Mouse (Mus musculus): ENCODE data around the gene Rassf2. TPM values are rescaled to one million over a fixed set of nuclear protein-coding genes. Genes with fewer than 3 reads are reported as not detected.
A peak's percentile ranks its signal among the peaks of the same experiment; 100 is the strongest.

Rassf2 gene
- polyA plus RNA-seq, 1 experiment from 2014 or later, result 23.4 TPM

DNA sequence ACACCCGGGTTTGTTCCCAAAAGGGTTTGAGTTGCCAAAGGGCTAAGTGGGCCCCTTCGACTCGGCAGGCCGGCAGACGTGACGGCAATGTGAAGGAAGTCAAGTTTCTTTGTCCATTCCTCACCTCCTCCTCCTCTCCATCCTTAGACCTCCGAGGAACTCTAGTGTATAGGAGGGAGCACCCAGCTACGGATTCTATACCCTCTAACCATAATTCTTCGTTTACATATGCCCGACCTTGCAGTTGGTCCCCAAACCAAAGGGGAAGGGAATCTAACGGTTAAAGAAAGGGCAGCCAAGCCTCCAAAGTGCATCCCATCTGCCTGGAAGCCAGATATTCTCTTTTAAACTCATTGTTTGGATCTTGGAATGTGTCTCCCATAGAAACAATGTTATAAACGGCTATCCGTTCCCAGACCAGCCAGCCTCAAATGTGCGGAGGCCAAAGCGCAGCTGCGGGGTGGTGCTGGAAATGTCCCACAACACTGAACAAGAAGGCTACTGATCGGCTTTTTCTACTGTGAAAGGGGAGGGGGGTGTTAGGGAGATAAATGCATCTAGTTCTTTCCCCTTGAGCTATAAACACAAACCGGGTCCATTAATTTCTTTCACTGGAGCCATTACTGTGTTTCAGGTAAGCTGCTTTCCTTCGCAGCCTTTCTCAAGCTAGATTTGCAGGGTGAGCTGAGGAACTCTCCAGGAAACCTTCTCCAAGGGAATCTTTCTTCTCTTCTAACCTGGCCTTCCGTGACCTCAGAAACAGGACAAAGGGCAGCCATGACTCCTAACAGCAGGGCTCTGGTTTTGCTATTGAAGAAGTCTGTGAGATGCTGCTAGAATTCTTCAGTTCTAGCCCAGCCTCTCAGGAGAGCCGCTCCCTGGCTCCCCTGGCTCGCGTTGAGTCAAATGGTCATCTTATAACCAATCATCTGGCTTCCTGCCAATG, 633 bp upstream of the Rassf2 start:
- Histone ChIP-seq H3K9ac (peak overlapping the region; percentile 85), H3K36me3 (no peaks in the 10 kb centered on the region), H3K4me1 (replicated peaks) (peaks cover 48% of the 10 kb centered on the region), H3K9me3 (no peaks in the 10 kb centered on the region), H3K27me3 (no peaks in the 10 kb centered on the region), H3K27ac (replicated peaks) (peak overlapping the region; percentile 95), H3K4me3 (peak overlapping the region; percentile 71), H3K4me2 (peak overlapping the region; percentile 91)
- peak; percentile 34 for ATAC-seq (ENCODE audit: low read depth)
- 3% methylated on average over 23 of the region's 23 CpGs for WGBS

- peak overlapping the region; percentile 85 for H3K9ac ChIP-seq
- no peaks in the 10 kb centered on the region for H3K36me3 ChIP-seq
- peak overlapping the region; percentile 91 for H3K4me2 ChIP-seq
- WGBS, result 0% methylated on average over 36 of the region's 36 CpGs
- peak overlapping the region; percentile 95 for H3K27ac ChIP-seq (replicated peaks)
- H3K4me1 ChIP-seq (replicated peaks), result peaks cover 57% of the 10 kb centered on the region
- no peaks in the 10 kb centered on the region for H3K27me3 ChIP-seq
- ATAC-seq (ENCODE audit: low read depth), result peak; percentile 47
- peak overlapping the region; percentile 71 for H3K4me3 ChIP-seq
- H3K9me3 ChIP-seq, result no peaks in the 10 kb centered on the region
Measured at GRCm38 (mm10) chr2:132028894-132029605, 1.0 kb downstream of the Rassf2 start.

- peak overlapping the region; percentile 85 for H3K9ac ChIP-seq
- H3K27ac ChIP-seq (replicated peaks), result peak overlapping the region; percentile 95
- peak overlapping the region; percentile 91 for H3K4me2 ChIP-seq
- H3K27me3 ChIP-seq, result no peaks in the 10 kb centered on the region
- H3K4me1 ChIP-seq (replicated peaks), result peaks cover 57% of the 10 kb centered on the region
- 38% methylated on average over 5 of the region's 5 CpGs for WGBS
- no peaks in the 10 kb centered on the region for H3K36me3 ChIP-seq
- H3K4me3 ChIP-seq, result peak overlapping the region; percentile 71
- ATAC-seq (ENCODE audit: low read depth), result no peak
- no peaks in the 10 kb centered on the region for H3K9me3 ChIP-seq
Measured at GRCm38 (mm10) chr2:132028107-132028506, 2.0 kb downstream of the Rassf2 start.

- WGBS, result 57% methylated on average over 5 of the region's 5 CpGs
- Histone ChIP-seq H3K27me3 (no peaks in the 10 kb centered on the region), H3K36me3 (no peaks in the 10 kb centered on the region), H3K4me3 (no peak overlapping the region), H3K4me2 (peak overlapping the region; percentile 91), H3K9me3 (no peaks in the 10 kb centered on the region), H3K4me1 (replicated peaks) (peaks cover 60% of the 10 kb centered on the region), H3K27ac (replicated peaks) (no peak overlapping the region), H3K9ac (no peak overlapping the region)
- no peak for ATAC-seq (ENCODE audit: low read depth)
Measured at GRCm38 (mm10) chr2:132027366-132027765, 2.7 kb downstream of the Rassf2 start.

- Histone ChIP-seq H3K4me1 (replicated peaks) (peaks cover 59% of the 10 kb centered on the region), H3K27me3 (no peaks in the 10 kb centered on the region), H3K9me3 (no peaks in the 10 kb centered on the region), H3K9ac (no peak overlapping the region), H3K36me3 (no peaks in the 10 kb centered on the region), H3K27ac (replicated peaks) (no peak overlapping the region), H3K4me3 (no peak overlapping the region), H3K4me2 (no peak overlapping the region)
- 92% methylated on average over 4 of the region's 4 CpGs for WGBS
- ATAC-seq (ENCODE audit: low read depth), result no peak
Measured at GRCm38 (mm10) chr2:132024028-132024427, 6.0 kb downstream of the Rassf2 start.

- 91% methylated on average over 8 of the region's 8 CpGs for WGBS
- Histone ChIP-seq H3K4me3 (no peak overlapping the region), H3K4me2 (no peak overlapping the region), H3K27me3 (no peaks in the 10 kb centered on the region), H3K9ac (no peak overlapping the region), H3K4me1 (replicated peaks) (peaks cover 49% of the 10 kb centered on the region), H3K27ac (replicated peaks) (no peak overlapping the region), H3K9me3 (no peaks in the 10 kb centered on the region), H3K36me3 (no peaks in the 10 kb centered on the region)
- no peak for ATAC-seq (ENCODE audit: low read depth)
Measured at GRCm38 (mm10) chr2:132022621-132023020, 7.4 kb downstream of the Rassf2 start.

DNA sequence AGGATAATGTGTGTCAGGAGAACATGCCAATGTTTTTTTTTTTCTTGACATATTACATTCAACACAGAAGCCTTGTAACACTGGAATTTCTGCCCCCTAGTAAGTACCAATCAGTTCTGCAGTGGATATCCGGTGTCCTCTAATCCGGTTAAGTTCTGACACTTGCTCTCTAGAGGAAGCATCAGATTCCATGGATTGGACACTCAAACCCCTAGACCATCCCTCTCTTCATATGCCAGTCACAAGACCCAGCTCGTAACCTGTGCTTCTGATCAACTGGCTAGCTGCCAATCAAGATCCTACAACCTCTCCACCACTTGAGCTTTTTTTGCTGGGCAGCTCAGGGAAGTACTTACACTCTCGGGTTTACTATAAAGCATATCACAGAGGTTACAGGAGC, 8.4 kb downstream of the Rassf2 start:
- Histone ChIP-seq H3K36me3 (no peaks in the 10 kb centered on the region), H3K27me3 (no peaks in the 10 kb centered on the region), H3K9ac (no peak overlapping the region), H3K4me1 (replicated peaks) (peaks cover 39% of the 10 kb centered on the region), H3K9me3 (no peaks in the 10 kb centered on the region), H3K27ac (replicated peaks) (peak overlapping the region; percentile 38; the same call in 1 of the 2 replicates), H3K4me3 (no peak overlapping the region), H3K4me2 (no peak overlapping the region)
- no peak for ATAC-seq (ENCODE audit: low read depth)
- WGBS, result 87% methylated on average over 4 of the region's 4 CpGs

- Histone ChIP-seq H3K27ac (replicated peaks) (peak overlapping the region; percentile 13; the same call in 1 of the 2 replicates), H3K27me3 (no peaks in the 10 kb centered on the region), H3K9me3 (no peaks in the 10 kb centered on the region), H3K36me3 (no peaks in the 10 kb centered on the region), H3K4me2 (no peak overlapping the region), H3K4me1 (replicated peaks) (peaks cover 36% of the 10 kb centered on the region), H3K4me3 (no peak overlapping the region), H3K9ac (0 out of 2 replicates have a peak overlapping the region, but pooled peaks have one; percentile 17)
- WGBS, result 68% methylated on average over 5 of the region's 5 CpGs
- no peak for ATAC-seq (ENCODE audit: low read depth)
Measured at GRCm38 (mm10) chr2:132020991-132021541, 9.0 kb downstream of the Rassf2 start.

GRCm38 (mm10) chr2:132020420-132020819, 9.6 kb downstream of the Rassf2 start:
- peaks cover 35% of the 10 kb centered on the region for H3K4me1 ChIP-seq (replicated peaks)
- H3K9ac ChIP-seq, result no peak overlapping the region
- H3K4me2 ChIP-seq, result no peak overlapping the region
- no peak overlapping the region for H3K4me3 ChIP-seq
- H3K36me3 ChIP-seq, result no peaks in the 10 kb centered on the region
- H3K27ac ChIP-seq (replicated peaks), result peak overlapping the region; percentile 13; the same call in 1 of the 2 replicates
- 78% methylated on average over 7 of the region's 7 CpGs for WGBS
- H3K27me3 ChIP-seq, result no peaks in the 10 kb centered on the region
- ATAC-seq (ENCODE audit: low read depth), result no peak
- no peaks in the 10 kb centered on the region for H3K9me3 ChIP-seq

GRCm38 (mm10) chr2:132019372-132019811, 10.7 kb downstream of the Rassf2 start:
- ATAC-seq (ENCODE audit: low read depth), result no peak
- H3K4me3 ChIP-seq, result no peak overlapping the region
- peak overlapping the region; percentile 38; the same call in 1 of the 2 replicates for H3K27ac ChIP-seq (replicated peaks)
- no peaks in the 10 kb centered on the region for H3K27me3 ChIP-seq
- H3K36me3 ChIP-seq, result no peaks in the 10 kb centered on the region
- 84% methylated on average over 3 of the region's 3 CpGs for WGBS
- H3K9me3 ChIP-seq, result no peaks in the 10 kb centered on the region
- H3K9ac ChIP-seq, result no peak overlapping the region
- H3K4me2 ChIP-seq, result no peak overlapping the region
- H3K4me1 ChIP-seq (replicated peaks), result peaks cover 27% of the 10 kb centered on the region

DNA sequence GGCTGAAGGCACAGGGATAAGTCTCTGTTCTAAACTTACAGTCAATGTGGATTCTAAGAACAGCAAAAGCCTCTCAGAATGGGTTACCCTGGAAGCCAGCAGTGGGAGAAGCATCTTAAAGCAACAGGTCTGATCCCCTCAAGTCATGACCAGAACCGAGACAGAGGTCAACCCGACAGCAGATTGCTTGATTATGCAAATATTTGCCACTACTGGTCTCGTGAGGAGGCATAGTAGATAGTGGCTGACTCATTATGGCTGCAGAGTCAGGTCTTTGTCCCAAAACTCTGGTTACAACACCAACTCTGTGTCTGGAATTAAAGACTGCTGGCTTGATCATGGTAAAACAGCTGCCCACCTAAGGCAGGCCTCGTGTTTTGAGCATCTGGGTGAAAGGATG, 11.9 kb downstream of the Rassf2 start:
- Histone ChIP-seq H3K9ac (no peak overlapping the region), H3K4me2 (no peak overlapping the region), H3K27ac (replicated peaks) (no peak overlapping the region), H3K27me3 (no peaks in the 10 kb centered on the region), H3K9me3 (no peaks in the 10 kb centered on the region), H3K36me3 (no peaks in the 10 kb centered on the region), H3K4me1 (replicated peaks) (peaks cover 27% of the 10 kb centered on the region), H3K4me3 (no peak overlapping the region)
- 73% methylated on average over 4 of the region's 4 CpGs for WGBS
- ATAC-seq (ENCODE audit: low read depth), result no peak

GRCm38 (mm10) chr2:132017611-132018010, 12.4 kb downstream of the Rassf2 start:
- Histone ChIP-seq H3K36me3 (0 out of 2 replicates have a peak, but pooled peaks cover under 1% of the 10 kb centered on the region), H3K9me3 (no peaks in the 10 kb centered on the region), H3K4me3 (no peak overlapping the region), H3K9ac (no peak overlapping the region), H3K27me3 (no peaks in the 10 kb centered on the region), H3K27ac (replicated peaks) (no peak overlapping the region), H3K4me1 (replicated peaks) (peaks cover 26% of the 10 kb centered on the region), H3K4me2 (no peak overlapping the region)
- WGBS, result 55% methylated on average over 7 of the region's 7 CpGs
- ATAC-seq (ENCODE audit: low read depth), result no peak

All from neural tube, embryonic 13.5 days (tissue).